Mouse (Mus musculus) left cerebral cortex, adult 2 months (tissue): Measurements from ENCODE around the gene Ninl. TPM values are rescaled to one million over a fixed set of nuclear protein-coding genes. Genes with fewer than 3 reads are reported as not detected.

Source experiments
- DNase-seq, 2 experiments: peaks; one replicate each; pipeline ENCODE4 v3.0.0; 2021 to 2022; ENCODE audit warnings: low spot score in 2 of 2, mixed read lengths in 1 of 2; ENCODE audit errors: extremely low spot score in 1 of 2
- H3K27ac ChIP-seq: fragments of 200-600 bp; 2 replicates; pipeline ENCODE4 v1.8.1; 2022
- H3K4me3 ChIP-seq: fragments of 200-600 bp; 2 replicates; pipeline ENCODE4 v1.8.1; 2022
- CTCF ChIP-seq: fragments of 200-600 bp; IDR thresholded peaks from 2 replicates; pipeline ENCODE4 v1.8.1; 2022; ENCODE audit warnings: antibody characterized with exemption, mild to moderate bottlenecking, moderate library complexity
- intact Hi-C: fragments of 180-260 bp; cut with DNase I; formaldehyde crosslinking; loops from one replicate; pipeline ENCODE4 v1.15.1; 2025
- long read RNA-seq, 2 experiments: library from polyadenylated mRNA; stranded (forward); transcript quantifications; one replicate each; pipeline ENCODE4 v2.0.0; 2021; ENCODE audit warnings: borderline mapping rate in 2 of 2
- total RNA-seq, 2 experiments: library from RNA; stranded (reverse); gene quantifications; 2 replicates each; pipeline ENCODE4 v1.2.3; 2021

The Ninl gene
- 1 to 10 TPM; 6.4 to 6.5 TPM for total RNA-seq
- long read RNA-seq, experiment 1, partial matches to known transcripts = 0 of 2 reads
- long read RNA-seq, experiment 1, other reads (novel, unspliced or antisense) = 2 of 2 reads
- long read RNA-seq, experiment 2, full-length matches to known transcripts = 4 of 9 reads
- long read RNA-seq, experiment 2, partial matches to known transcripts = 1 of 9 reads
- long read RNA-seq, experiment 2, other reads (novel, unspliced or antisense) = 4 of 9 reads

- DNase-seq = peak; percentile 91 to 92
- Histone ChIP-seq H3K4me3 (peak within 1 kb of the TSS; percentile 75), H3K27ac (peak within 1 kb of the TSS; percentile 99)
- intact Hi-C loops = no loop called here
- TF ChIP-seq CTCF = no peak
Observed at GRCm38 (mm10) chr2:151039232-151039695, at the start of gene Ninl, which contains the start of gene Nanp. Gene Ninl (minus strand): TSS chr2:151039382. Gene Nanp (minus strand): TSS chr2:151039398.

- intact Hi-C loops = no loop called here
- no peak for TF ChIP-seq CTCF
- no peak overlapping the region for H3K27ac ChIP-seq
- no peak overlapping the region for H3K4me3 ChIP-seq
- DNase-seq = no peak
Observed at GRCm38 (mm10) chr2:151056637-151057036, 17.5 kb upstream of the Ninl start.

GRCm38 (mm10) chr2:151040411-151040810 lies 1.2 kb upstream of the Ninl start:
- H3K4me3 ChIP-seq = no peak overlapping the region
- TF ChIP-seq CTCF = no peak
- H3K27ac ChIP-seq = no peak overlapping the region
- no peak for DNase-seq
- intact Hi-C loops = no loop called here

- intact Hi-C loops = no loop called here
- TF ChIP-seq CTCF = no peak
- Histone ChIP-seq H3K4me3 (peak overlapping the region; percentile 75), H3K27ac (peak overlapping the region; percentile 99)
- DNase-seq = peak in 1 of 2 experiments; percentile 13
Observed at GRCm38 (mm10) chr2:151039726-151040125, 544 bp upstream of the Ninl start.

- H3K4me3 ChIP-seq = peak overlapping the region; percentile 75
- TF ChIP-seq CTCF = no peak
- peak overlapping the region; percentile 99 for H3K27ac ChIP-seq
- intact Hi-C loops = no loop called here
- DNase-seq = no peak
Observed at GRCm38 (mm10) chr2:151038811-151039222, 365 bp downstream of the Ninl start.

- H3K27ac ChIP-seq = peak overlapping the region; percentile 99
Observed at GRCm38 (mm10) chr2:151037876-151038552, 1.2 kb downstream of the Ninl start.

GRCm38 (mm10) chr2:151037292-151037691 lies 1.9 kb downstream of the Ninl start:
- TF ChIP-seq CTCF = no peak
- DNase-seq = no peak
- intact Hi-C loops = no loop called here
- H3K4me3 ChIP-seq = no peak overlapping the region
- no peak overlapping the region for H3K27ac ChIP-seq

More at GRCm38 (mm10) chr2:151037876-151038552, 1.2 kb downstream of the Ninl start:
- no peak for TF ChIP-seq CTCF
- intact Hi-C loops = no loop called here
- DNase-seq = no peak
- peak overlapping the region; percentile 75 for H3K4me3 ChIP-seq

GRCm38 (mm10) chr2:151036721-151037120 lies 2.5 kb downstream of the Ninl start:
- intact Hi-C loops = no loop called here
- no peak for TF ChIP-seq CTCF
- DNase-seq = no peak
- H3K27ac ChIP-seq = no peak overlapping the region
- H3K4me3 ChIP-seq = no peak overlapping the region

GRCm38 (mm10) chr2:151034435-151034834 lies 4.7 kb downstream of the Ninl start:
- no peak for DNase-seq
- intact Hi-C loops = no loop called here
- TF ChIP-seq CTCF = no peak

GRCm38 (mm10) chr2:151021158-151021557 lies 18.0 kb downstream of the Ninl start:
- Histone ChIP-seq H3K4me3 (no peak overlapping the region), H3K27ac (no peak overlapping the region)
- intact Hi-C loops = no loop called here
- TF ChIP-seq CTCF = no peak
- no peak for DNase-seq

More at GRCm38 (mm10) chr2:151034435-151034834, 4.7 kb downstream of the Ninl start:
- H3K27ac ChIP-seq = no peak overlapping the region
- no peak overlapping the region for H3K4me3 ChIP-seq

GRCm38 (mm10) chr2:151015316-151015715 lies 23.9 kb downstream of the Ninl start:
- Histone ChIP-seq H3K27ac (no peak overlapping the region), H3K4me3 (no peak overlapping the region)
- no peak for TF ChIP-seq CTCF
- DNase-seq = no peak
- intact Hi-C loops = no loop called here

- DNase-seq = no peak
- intact Hi-C loops = no loop called here
- H3K4me3 ChIP-seq = no peak overlapping the region
- H3K27ac ChIP-seq = no peak overlapping the region
- no peak for TF ChIP-seq CTCF
Observed at GRCm38 (mm10) chr2:151011273-151011672, 27.9 kb downstream of the Ninl start.
